Mouse (Mus musculus) layer of hippocampus, adult 18-20 months (tissue): ENCODE measurements at regions not wholly inside any gene's neighbourhood (a gene's known extent, or its start where the extent isn't known, plus 50 kb on each side); places are given as distances from the start of the nearest gene placed in this dataset.

Experiments used
- DNase-seq, 2 experiments: peaks; one replicate each; pipeline ENCODE4 v3.0.0; 2022; ENCODE audit warnings: low spot score in 2 of 2

- no peak for DNase-seq
These were observed 54.6 kb upstream of the 4930523C07Rik start for GRCm38 (mm10) chr1:159989561-159989960.

- peak in 1 of 2 experiments; percentile 17 for DNase-seq
These were observed 52.2 kb upstream of the 4930523C07Rik start for GRCm38 (mm10) chr1:159991734-159992565.
